Mouse (Mus musculus): ENCODE data around the gene Chst4. TPM values are rescaled to one million over a fixed set of nuclear protein-coding genes. Genes with fewer than 3 reads are reported as not detected.

Chst4 gene
- 0.52 TPM for polyA plus RNA-seq (2017; shearing (Covaris generic))

DNA sequence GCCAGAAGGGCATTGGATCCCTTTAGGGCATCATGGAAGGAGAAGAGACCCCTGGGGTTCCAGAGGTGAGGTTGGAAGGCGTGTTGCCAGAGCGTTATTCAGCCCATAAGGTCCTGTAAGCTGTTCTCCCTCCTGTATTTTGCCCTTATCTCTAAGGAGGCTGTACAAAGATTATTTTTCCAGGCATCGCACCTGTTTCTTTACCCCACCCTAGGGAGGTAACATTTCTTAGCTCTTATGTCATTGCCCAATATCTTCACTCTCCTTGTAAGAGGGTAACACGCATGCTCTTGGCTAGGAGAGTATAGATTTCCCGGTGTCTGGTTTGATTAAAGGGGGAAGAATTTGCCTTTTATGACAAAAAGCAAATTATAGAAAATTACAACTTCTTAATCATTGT lies at the start of gene Chst4:
Chst4 (minus strand) TSS at position 82 of the 400 bp plus-strand sequence.

DNA sequence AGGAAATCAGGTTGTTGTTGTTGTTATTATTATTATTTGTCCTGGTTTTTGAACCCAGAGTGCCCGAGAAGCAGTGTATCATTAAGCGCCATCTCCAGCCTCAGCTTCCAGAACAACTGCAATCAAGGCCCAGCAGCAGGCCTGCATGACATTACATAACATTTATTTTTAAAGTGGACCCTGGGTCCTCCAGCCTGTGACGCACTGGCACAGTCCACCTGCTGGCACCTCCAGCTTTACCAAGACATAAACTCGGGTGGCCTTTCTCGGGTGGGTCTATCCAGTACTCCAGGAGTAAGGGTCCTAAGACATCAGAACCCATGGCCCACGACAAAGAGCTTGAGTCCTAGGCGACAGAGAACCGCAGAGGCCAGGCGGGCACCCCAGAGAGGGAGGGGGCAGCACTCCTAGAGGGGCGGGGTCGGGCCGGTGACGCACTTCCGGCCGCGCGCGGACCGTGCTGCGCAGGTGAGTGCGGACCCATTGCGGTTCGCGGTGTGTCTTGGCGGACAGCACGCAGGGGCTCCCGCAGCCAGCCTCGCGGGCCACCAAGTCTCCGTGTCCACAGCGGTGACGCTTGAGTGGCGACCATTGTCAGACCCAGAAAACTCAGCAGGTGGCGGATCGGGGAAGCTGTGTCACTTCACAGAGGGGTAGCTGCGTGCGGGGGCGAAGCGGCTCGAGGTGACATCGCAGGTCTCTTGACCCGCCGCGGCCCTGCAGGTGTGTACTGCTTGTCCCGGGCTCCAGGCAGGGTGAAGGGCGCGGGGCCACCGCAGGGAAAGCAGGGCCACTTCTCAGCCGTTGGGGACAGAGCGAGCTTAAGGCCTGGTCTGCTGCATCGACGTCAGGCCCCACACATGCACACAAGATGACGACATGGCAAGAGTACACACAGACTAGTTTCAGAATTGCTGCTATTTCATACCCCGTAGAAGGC lies 40.0 kb upstream of the Chst4 start, which contains the start of gene Zfp612:
Zfp612 (plus strand) TSS at position 465 of the 940 bp plus-strand sequence.

DNA sequence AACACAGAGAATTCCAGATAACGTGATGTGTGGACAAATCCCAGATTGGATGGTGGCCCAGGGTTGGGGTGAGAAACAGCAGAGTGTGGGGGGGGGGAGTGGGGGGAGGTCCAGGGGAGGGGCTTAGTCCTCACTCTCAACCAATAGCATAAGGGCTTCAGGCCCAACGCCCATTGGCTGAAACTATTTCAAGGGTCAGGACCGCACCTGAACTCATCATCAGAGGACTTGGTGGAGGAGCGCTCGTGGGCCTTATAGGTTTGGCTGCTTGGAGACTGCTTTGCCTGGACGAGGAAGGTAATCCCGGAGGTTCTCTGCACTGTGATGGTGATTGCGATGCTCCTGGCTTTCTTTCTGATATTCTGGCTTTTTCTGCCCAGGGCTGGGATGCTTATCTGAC lies 49.3 kb downstream of the Chst4 start, which contains the start of gene Tat:
Tat (plus strand) TSS at position 214 of the 400 bp plus-strand sequence.

Other genes with a start within 250 kb of the Chst4 start
- gene Phlpp2, start 171.2 kb downstream of the Chst4 start, polyA plus RNA-seq (2017; shearing (Covaris generic)), result 1.4 TPM
- not detected for gene Marveld3, start 77.5 kb downstream of the Chst4 start, polyA plus RNA-seq (2017; shearing (Covaris generic))
- not detected for gene Tat, start 49.3 kb downstream of the Chst4 start, polyA plus RNA-seq (2017; shearing (Covaris generic))
- 2.0 TPM for gene Zfp612, start 40.0 kb upstream of the Chst4 start, polyA plus RNA-seq (2017; shearing (Covaris generic))
- gene Gm21964, start 61.5 kb upstream of the Chst4 start, polyA plus RNA-seq (2017; shearing (Covaris generic)), result not detected
- gene Gm17720, start 63.0 kb upstream of the Chst4 start, polyA plus RNA-seq (2017; shearing (Covaris generic)), result not detected
- gene Calb2, start 128.5 kb upstream of the Chst4 start, polyA plus RNA-seq (2017; shearing (Covaris generic)), result not detected
- gene Cmtr2, start 175.9 kb upstream of the Chst4 start, polyA plus RNA-seq (2017; shearing (Covaris generic)), result 5.7 TPM
- gene Hydin, start 227.2 kb upstream of the Chst4 start, polyA plus RNA-seq (2017; shearing (Covaris generic)), result 0.55 TPM

Measured in effector memory CD4-positive, alpha-beta T cell, adult 7 months (primary cell).